Mouse (Mus musculus): ENCODE measurements around the gene Lrrc74b.
"Not testable (repeated sequence)": the region's sequence is repeated elsewhere in the genome, so short reads cannot be mapped to it uniquely, and the experiment has no call there.

Lrrc74b gene

DNA sequence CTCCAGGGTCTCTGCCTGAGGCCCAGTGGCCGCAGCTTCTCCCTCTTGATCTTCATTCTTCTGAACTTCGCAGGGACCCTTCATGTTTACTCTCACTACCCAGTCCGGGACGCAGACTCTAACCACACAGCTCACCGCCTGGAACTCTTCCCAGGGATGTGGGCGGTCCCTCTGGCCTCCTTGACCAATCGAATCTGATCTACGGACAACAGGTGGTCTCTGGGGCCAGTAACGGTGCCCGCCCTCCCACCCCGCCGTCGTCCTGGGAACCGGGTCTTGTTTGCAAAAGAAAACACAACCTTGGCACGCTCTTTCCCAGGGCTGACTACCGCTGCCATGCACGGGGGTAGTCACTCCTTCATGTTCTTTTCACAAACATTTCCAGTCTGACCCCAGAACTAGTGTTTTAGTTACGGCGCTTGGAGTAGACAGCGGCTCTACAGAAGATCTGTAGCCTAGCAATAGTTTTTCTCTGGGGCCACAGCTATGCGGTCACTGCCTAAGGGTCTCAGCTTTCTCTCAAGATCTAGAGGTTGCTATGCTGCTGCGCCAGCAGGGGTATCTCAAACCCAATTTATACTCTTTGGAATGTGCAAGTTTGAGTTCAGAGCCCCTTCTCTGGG is at the start of gene Lrrc74b:
Gene Lrrc74b (minus strand): TSS at position 120 of the 623 bp plus-strand sequence.
- no peak for DNase-seq (ENCODE audit: low spot score)

GRCm38 (mm10) chr16:17605684-17606083 is 44.6 kb upstream of the Lrrc74b start:
- no peak for DNase-seq (ENCODE audit: low spot score)

- DNase-seq (ENCODE audit: low spot score) = no peak
These were observed 43.9 kb upstream of the Lrrc74b start for GRCm38 (mm10) chr16:17604941-17605340.

DNA sequence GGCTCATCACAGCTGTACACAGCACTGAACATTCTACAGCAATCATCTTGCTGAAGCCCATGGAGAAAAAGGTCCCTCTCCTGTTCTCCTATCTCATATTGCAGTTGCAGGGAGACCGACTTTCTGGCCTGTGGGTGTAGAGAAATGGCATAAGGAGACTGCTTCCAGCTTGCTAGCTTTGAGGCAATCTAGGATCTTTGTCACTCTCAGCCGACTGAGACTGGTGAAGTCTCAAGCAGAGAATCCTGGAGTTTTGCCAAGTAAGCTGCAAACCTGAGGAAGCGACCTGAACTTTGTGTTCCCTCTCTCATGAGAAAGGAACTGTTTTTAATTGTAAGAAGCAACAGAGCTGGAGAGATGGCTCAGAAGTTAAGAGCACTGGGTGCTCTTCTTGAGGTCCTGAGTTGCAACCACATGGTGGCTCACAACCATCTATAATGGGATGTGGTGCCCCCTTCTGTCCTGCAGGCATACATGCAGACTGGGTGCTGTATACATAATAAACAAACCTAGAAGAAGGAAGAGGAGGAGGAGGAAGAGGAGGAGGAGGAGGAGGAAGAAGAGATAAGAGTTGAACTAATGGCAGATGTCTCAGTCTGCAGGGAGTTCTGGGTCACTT is 40.0 kb upstream of the Lrrc74b start:
- DNase-seq (ENCODE audit: low spot score) = no peak

DNA sequence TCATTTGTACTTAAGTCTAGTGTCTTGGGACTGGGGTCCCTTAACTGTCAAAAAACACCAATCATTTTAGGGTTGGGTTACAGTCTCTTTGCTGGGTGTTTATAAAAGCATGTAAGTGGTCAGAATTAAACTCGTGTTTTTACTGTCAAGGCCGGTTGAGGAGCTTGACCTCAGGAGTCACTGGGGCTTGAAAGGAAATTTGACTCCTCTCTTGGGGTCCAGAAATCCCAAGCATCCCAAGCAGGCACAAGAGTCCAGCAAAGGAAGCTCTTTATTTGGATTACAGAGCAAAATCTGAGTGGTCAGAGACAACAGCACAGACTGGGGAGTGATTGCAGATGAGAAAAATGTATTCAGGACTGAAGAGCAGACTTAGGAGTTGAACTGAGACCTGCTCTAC is 29.7 kb upstream of the Lrrc74b start:
- no peak for DNase-seq (ENCODE audit: low spot score)

DNA sequence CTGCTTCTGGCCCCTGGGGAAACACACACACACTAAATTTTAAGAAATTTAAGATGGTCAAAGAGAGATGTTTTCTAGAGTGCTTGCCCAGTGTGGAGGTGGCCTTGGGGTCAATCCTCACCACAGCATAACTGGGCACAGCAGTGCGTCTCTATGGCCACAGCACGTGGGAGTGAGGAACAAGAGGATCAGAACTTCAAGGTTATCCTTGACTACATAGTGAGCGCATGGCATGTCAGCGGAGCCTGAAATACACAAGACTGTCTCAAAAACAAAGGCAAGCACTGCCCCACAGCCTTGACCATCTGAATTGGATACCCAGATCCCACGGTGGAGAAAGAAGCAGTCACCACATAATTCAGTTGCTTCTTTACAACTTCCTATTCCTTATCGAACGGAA is 23.5 kb upstream of the Lrrc74b start:
- no peak for DNase-seq (ENCODE audit: low spot score)

GRCm38 (mm10) chr16:17583064-17583463 is 22.0 kb upstream of the Lrrc74b start, which contains the start of gene Slc7a4:
Gene Slc7a4 (minus strand): TSS chr16:17583214.
- DNase-seq (ENCODE audit: low spot score) = no peak

- no peak for DNase-seq (ENCODE audit: low spot score)
These were observed 15.8 kb upstream of the Lrrc74b start for GRCm38 (mm10) chr16:17576825-17577215.

- peak; percentile 73 for DNase-seq (ENCODE audit: low spot score)
These were observed 15.1 kb upstream of the Lrrc74b start for GRCm38 (mm10) chr16:17575870-17576824.

DNA sequence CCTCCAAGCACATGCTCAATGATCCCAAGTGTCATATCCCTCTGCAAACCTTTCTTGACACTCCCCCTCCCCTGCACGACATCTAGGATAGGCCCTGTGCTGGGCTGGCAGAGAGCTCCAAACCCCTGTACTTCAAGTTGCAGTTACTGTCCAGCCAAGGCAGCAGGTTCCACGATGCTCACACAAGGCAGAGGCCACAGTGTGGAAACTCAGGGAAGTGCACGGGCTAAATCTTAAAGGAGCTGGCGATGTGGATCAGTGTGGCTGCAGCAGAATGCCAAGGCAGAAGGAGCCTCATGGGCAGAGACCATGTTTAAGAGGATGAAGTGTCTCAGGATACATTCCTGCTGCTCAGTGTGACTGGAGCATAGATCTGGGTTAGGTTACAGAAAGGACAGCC is 5.1 kb upstream of the Lrrc74b start:
- no peak for DNase-seq (ENCODE audit: low spot score)

- no peak for DNase-seq (ENCODE audit: low spot score)
These were observed 3.7 kb upstream of the Lrrc74b start for GRCm38 (mm10) chr16:17564771-17565170.

DNA sequence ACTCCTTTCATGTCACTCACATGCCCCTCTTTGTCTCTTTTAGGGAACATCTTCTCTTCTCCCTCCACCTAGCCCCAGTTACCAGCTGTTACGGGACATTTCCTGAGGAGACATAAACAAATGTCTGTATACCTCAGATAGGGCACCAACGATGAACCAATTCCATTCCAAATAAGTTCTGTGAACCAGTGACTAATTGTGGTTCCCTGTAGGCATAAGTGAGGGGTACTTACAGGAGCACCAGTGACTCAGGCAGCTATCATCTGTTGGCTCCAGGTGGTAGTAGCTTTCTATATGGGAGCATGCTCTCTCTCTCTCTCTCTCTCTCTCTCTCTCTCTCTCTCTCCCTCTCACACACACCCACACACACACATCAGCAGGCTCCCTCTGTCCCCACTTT is 3.2 kb upstream of the Lrrc74b start:
- no peak for DNase-seq (ENCODE audit: low spot score)

- no peak for DNase-seq (ENCODE audit: low spot score)
These were observed 2.5 kb upstream of the Lrrc74b start for GRCm38 (mm10) chr16:17563580-17563979.

- DNase-seq (ENCODE audit: low spot score) = no peak
These were observed 733 bp upstream of the Lrrc74b start, which contains the start of gene P2rx6 for GRCm38 (mm10) chr16:17561751-17562208. Gene P2rx6 (plus strand): TSS chr16:17561885.

DNA sequence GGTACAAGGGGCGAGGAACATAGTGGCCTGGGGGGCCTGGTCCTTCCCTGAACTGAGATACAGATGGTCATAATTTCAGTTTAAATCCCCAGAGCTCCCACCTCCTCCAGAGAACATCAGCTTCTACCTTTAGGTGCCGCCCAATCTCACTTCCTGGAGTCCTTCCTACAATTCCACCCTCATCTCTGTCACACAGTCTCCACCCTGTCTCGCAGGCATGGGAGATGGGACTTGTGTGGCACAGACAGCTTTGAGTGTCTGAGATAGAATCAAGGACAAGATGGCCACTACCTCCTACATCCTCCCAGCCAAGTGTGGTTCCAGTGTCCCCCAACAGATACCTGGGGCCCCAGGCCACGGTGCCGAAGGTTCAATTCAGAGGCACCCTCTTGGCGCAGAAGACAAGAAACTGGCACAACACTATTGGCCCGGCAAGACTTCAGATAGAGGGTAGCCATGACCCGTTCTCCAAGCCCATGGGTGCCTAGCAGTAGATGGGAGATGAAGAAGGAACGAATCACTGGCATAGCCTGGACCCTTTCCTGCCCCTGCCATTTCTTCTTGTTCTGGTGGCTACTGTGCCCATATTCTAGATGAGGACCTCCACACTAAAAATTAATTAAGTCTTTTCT is 1.5 kb downstream of the Lrrc74b start:
- DNase-seq (ENCODE audit: low spot score) = no peak

DNA sequence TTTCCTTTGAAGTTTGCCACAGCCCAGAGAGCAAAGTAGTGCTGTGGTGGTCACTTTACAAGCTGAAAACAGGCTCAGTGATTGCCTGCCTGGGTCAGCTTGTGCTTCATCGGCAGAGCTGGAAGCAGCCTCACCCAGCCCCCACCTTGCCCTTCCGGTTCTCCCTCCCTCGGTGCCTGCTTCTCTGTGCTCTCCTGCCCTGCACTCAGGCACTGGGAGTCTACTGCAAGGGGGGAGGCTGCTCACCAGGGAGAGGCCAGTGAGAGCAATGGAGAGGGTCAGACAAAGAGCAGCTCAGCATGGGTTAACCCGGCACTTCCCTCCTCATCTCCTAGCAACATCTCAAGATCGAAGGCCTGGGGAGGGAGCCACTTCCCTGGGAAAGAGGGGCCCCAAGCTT is 2.2 kb downstream of the Lrrc74b start:
- DNase-seq (ENCODE audit: low spot score) = no peak

- DNase-seq (ENCODE audit: low spot score) = peak; percentile 74
These were observed 3.0 kb downstream of the Lrrc74b start for GRCm38 (mm10) chr16:17557947-17558480.

DNA sequence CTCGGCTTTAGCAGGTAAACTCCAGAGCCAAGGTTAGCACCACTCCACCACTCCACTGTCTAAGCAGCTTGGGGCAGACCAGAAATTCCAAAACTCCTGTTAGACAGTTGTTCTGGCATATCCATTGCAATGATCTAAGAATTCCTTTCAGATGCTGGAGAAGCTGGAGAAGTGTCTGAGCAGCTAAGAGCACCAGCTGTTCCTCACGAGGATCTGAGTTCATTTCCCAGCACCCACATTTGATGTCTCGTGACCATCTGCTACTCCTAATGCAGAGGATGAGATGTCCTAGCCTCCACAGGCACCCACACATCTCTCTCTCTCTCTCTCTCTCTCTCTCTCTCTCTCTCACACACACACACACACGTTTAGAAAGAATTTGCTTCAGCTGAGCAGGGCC is 4.1 kb downstream of the Lrrc74b start:
- no peak for DNase-seq (ENCODE audit: low spot score)

GRCm38 (mm10) chr16:17556180-17556579 is 4.9 kb downstream of the Lrrc74b start:
- DNase-seq (ENCODE audit: low spot score) = no peak

- not testable (repeated sequence) for DNase-seq (ENCODE audit: low spot score)
These were observed 6.3 kb downstream of the Lrrc74b start for GRCm38 (mm10) chr16:17554702-17555101.

- DNase-seq (ENCODE audit: low spot score) = no peak
These were observed 6.9 kb downstream of the Lrrc74b start for GRCm38 (mm10) chr16:17553910-17554685.
